Mouse (Mus musculus) fat pad, adult 2 months (tissue): Measurements from ENCODE around the gene Gm37240.
"Not testable (repeated sequence)": the region's sequence is repeated elsewhere in the genome, so short reads cannot be mapped to it uniquely, and the experiment has no call there.

Experiments
- DNase-seq: peaks from one replicate; pipeline ENCODE4 v3.0.0-alpha.2; 2011; ENCODE audit warnings: low read depth, low spot score; ENCODE audit errors: extremely low read depth

Gm37240 gene

GRCm38 (mm10) chr3:84586736-84587135 lies 1300.6 kb downstream of the Gm37240 start:
- DNase-seq, result no peak

DNA sequence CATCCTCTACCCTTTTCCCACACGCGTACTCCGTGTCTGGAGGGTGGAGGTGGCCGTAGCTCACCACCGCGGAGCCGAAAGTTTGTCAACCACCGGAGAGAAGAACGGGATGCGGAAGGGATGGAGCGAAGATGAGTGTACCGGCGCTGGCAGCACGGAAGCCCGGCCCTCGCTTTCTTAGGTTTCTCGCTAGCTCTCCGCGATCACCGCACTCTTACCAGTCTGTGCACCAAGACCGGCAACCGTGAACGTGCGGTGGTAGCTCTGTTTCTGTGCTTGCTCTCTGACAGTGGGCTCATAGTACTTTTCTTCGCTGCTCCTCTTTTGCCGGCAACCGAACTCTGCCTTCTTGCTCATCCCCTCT lies 1304.4 kb downstream of the Gm37240 start:
- no peak for DNase-seq

DNA sequence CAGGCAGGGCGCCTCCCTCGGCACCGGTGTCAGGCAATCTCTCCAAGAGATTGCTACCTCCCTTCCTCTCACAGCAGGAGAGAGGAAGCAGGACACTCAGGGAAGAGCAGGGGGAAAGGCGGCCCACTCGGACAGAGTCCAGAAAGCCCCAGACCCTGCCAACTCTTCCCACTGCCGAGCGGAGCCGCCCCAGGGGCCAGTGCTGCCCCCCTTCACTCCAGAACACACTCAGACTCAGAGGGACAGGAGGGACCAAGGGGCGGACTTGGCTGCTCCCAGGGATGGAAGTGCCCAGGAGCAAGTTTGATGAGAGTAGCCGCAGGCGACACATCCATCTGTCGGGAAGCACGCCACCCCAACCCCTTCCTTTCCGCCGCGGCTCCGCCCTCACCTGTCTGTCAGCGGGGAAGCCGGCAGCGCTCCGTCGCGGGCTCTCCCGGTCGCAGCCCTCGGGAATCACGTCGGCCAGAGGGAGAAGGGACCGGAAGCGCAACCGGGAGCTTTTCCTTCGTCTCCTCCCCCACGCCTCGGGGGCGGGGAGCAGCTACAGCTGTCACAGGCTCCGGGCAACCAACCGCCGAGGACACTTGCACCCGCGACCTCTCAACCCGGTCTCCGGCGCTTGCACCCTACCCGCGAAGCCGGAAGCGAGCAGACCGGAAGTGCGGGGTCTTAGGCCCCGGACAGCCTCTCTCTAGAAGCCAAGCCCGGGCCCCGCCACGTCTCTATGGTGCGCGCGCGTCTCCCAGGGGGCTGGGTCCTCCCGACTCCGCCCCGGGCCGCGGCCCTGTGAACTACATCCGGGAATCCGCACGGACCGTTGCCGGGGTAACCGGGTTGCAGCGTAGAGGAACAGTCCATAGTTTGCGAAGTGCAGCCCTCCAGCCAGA lies 1305.0 kb downstream of the Gm37240 start, which contains the start of gene Arfip1:
TSS of gene Arfip1 (minus strand) at position 603 of the 890 bp plus-strand sequence.
- DNase-seq, result no peak

DNA sequence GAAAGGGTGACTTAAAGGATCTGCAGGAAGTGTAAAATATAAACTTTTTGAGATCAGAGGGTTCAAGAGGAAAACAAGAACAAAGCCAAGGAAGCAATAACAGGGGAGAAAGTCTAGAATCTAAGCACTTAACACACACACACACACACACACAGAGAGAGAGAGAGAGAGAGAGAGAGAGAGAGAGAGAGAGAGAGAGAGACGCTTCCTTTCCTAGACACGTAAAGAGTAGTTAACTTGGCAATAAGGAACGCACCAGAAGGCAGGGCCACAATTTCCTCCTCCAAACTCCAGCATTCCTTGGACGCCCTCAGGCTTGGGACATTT lies 1305.7 kb downstream of the Gm37240 start:
- no peak for DNase-seq

DNA sequence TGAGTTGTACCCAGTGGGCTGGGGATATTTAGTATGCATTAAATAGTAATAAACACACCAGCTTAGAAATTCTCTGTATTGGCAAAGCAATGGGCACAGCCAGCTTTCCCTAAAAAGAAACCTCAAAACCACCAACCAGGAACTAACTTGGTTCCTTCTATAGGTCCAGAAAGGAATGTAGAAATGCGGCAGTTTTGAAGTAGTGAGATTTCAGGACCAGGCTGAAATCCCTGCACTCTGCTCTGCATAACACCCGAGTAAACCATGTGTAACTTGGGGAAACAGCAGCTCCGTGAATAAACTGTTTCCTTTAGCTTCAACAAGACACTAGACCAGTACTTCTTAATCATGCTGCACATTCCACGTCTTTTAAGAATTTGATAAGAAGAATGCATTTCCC lies 1306.6 kb downstream of the Gm37240 start:
- no peak for DNase-seq

GRCm38 (mm10) chr3:84570501-84570900 lies 1316.8 kb downstream of the Gm37240 start:
- no peak for DNase-seq

GRCm38 (mm10) chr3:84569587-84569986 lies 1317.7 kb downstream of the Gm37240 start:
- no peak for DNase-seq

DNA sequence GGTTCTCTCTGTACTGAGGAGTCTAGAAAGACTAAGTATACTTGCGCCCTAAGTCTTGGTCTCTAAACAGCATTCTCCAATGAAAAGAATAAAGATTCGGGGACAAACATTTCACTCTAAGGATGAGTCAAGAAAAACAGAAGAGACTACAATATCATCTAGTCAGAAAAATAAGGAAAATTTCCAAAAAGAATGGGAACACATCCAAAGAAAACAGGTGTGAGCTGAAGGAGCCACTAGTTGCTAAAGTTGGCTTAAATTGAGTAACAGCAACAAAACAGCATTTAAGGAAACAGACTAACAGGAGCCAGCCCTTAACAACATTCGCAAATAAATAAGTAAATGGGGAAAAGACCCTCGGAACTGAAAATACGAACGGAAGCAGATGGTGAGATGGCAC lies 1318.8 kb downstream of the Gm37240 start:
- no peak for DNase-seq

- no peak for DNase-seq
Measured at GRCm38 (mm10) chr3:84563415-84563814, 1323.9 kb downstream of the Gm37240 start.

DNA sequence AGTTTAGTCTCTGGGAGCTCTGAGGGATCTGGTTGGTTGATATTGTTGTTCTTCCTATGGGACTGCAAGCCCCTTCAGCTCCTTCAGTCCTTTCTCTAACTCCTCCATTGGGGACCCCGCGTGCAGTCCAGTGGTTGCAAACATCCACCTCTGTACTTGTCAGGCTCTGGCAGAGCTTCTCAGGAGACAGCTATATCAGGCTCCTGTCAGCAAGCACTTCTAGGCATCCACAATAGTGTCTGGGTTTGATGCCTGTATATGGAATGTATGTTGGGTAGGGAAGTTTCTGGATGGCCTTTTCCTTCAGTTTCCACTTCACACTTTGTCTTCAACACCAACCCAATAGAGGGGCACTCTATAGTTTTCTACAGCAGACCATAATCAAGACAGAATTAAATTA lies 1324.4 kb downstream of the Gm37240 start:
- not testable (repeated sequence) for DNase-seq

- DNase-seq, result no peak
Measured at GRCm38 (mm10) chr3:84558301-84558700, 1329.0 kb downstream of the Gm37240 start.

DNA sequence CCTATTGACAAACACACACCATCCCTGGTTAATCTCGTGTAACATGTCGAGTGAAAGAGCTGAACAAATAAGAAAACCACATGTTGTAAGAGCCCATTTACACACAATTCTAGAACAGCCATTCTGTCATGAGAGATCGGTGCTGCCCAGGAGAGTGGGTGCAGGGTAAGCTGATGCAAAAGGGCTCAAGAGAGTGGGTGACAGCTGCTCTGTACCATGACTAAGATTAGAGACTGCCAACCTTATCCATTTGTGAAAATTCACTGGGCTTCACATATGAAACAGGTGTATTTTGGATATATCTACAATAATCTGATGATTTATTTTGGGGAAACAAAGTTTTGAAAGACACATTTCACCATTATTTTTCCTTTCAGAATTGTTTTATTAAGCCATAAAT lies 1331.5 kb downstream of the Gm37240 start:
- DNase-seq, result no peak

GRCm38 (mm10) chr3:84547177-84547576 lies 1340.1 kb downstream of the Gm37240 start:
- DNase-seq, result no peak

GRCm38 (mm10) chr3:84542450-84542849 lies 1344.9 kb downstream of the Gm37240 start:
- DNase-seq, result not testable (repeated sequence)

DNA sequence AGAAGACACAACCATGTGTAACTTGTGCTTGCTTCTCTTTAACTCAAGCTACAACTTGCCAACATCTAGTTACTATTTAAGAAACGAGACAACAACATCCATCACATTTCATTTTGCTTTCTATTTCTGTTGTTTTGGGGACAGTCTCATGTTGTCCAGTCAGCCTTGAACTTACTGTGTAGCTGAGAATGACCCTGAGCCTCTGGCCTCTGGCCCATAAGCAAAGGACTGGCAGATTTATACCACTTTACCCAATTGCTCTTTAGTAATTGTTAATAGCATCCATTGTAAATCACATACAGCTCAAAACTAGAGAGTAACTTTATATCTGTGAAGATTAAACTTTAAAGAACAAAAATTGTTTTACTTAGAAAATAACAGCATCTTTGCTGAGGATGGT lies 1345.4 kb downstream of the Gm37240 start:
- no peak for DNase-seq

- no peak for DNase-seq
Measured at GRCm38 (mm10) chr3:84540640-84541039, 1346.7 kb downstream of the Gm37240 start.

- DNase-seq, result no peak
Measured at GRCm38 (mm10) chr3:84536987-84537386, 1350.3 kb downstream of the Gm37240 start.

GRCm38 (mm10) chr3:84533227-84533626 lies 1354.1 kb downstream of the Gm37240 start:
- no peak for DNase-seq

GRCm38 (mm10) chr3:84529021-84529420 lies 1358.3 kb downstream of the Gm37240 start:
- DNase-seq, result no peak

GRCm38 (mm10) chr3:84524952-84525351 lies 1362.4 kb downstream of the Gm37240 start:
- DNase-seq, result no peak

DNA sequence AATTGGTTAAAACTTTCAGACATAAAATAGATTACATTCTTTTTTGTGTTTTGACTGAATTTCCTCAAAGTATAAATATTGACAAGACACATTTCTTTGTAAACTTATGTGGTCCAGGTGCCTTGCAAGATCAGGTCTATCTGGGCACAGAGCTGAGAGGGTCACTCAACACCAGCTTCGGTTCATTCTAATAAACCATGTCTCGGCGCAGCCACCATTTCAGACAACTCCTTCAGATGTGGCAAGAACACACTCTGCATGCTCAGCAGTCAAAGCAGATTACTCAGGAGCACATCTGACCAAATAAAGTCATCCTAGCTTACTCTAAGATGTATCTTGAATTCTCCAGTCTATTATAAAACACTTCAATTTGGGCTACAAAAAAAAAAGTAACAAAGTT lies 1371.2 kb downstream of the Gm37240 start:
- DNase-seq, result no peak

DNA sequence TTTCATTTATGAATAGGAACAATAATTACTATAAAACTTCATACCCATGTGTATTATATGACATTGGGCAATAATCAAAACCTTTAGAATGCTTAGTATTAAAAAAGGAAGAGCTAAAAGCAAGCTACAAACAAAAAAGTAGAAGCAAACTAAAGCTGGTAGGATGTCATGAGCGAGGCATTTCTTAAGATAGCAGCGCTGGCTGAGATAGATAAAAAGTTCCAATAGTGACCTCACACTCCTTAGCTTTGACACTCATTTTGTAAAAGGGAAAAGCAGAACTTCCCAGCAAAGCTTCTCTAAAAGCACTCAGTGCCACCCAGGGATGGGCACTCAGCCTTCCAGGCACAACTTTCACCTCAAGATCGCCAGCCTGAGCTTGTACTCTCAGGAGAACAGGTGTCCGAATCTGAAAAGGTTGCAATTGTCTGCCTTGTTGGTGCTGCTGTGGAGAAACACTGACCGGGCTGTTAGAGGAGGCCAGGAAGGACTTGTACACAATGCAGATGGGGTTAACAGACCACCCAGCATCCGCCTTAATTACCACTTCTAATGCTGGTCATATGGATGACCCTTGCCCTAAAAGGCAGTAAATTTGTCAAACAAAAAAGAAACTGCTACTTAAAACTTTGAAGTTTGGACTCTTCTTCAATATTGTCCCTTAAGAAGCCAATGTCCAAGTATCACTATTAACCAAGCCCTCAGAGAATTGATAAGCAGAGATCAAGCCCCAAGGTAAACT lies 1374.4 kb downstream of the Gm37240 start:
- no peak for DNase-seq
